Mouse (Mus musculus) cerebellum, postnatal 14 days (tissue): Measurements from ENCODE around the gene Vmn1r229.

Experiments
- DNase-seq, 2 experiments: peaks; one replicate each; pipeline ENCODE4 v3.0.0; 2021; ENCODE audit warnings: mixed read lengths in 2 of 2

The Vmn1r229 gene

DNA sequence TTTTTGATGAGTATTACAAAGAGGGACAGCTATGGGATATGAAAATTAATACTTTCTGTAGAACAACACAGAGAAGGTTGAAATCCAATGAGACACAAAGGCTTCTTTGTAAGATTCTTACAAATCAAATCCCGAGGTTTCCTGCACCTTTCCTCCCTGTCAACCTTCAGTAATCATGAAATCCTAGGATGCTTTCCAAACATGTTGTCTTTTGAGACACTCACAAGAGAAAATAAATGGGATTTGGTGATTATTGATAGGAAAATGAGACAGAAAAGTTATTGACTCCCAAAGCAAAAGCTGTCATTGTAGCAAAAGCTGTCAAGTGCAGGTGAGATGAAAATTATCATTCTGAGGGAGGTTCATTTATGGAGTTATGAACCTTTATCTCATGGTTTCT lies at the start of gene Vmn1r229:
Gene Vmn1r229 (plus strand): TSS at position 301 of the 400 bp plus-strand sequence.
- no peak for DNase-seq

- no peak for DNase-seq
These were observed 25.3 kb upstream of the Vmn1r229 start, which contains the start of gene Vmn1r228 for GRCm38 (mm10) chr17:20786057-20786456. Gene Vmn1r228, minus strand, starts transcription at chr17:20786157.

- no peak for DNase-seq
These were observed 28.8 kb downstream of the Vmn1r229 start, which contains the start of gene Vmn1r230 for GRCm38 (mm10) chr17:20840144-20840543. Gene Vmn1r230, plus strand, starts transcription at chr17:20840444.
